Mouse (Mus musculus) hindbrain, postnatal 0 days (tissue): ENCODE results near the gene Mcu. TPM values are rescaled to one million over a fixed set of nuclear protein-coding genes. Genes with fewer than 3 reads are reported as not detected.

Experiments used
- ATAC-seq: fragments of 200-750 bp; cut with Nextera tagmentation; 2 replicates; pipeline ENCODE4 v1.8.0; 2017; ENCODE audit warnings: mild to moderate bottlenecking, moderate TSS enrichment, moderate library complexity
- DNase-seq: peaks from one replicate; pipeline ENCODE4 v3.0.0-alpha.2; 2015; ENCODE audit warnings: low spot score
- H3K27ac ChIP-seq: fragments of 300-500 bp; sonication (generic); 2 replicates; pipeline ENCODE4 v1.5.1; 2014; ENCODE audit warnings: mild to moderate bottlenecking
- H3K27me3 ChIP-seq: fragments of 300-500 bp; sonication (generic); 2 replicates; pipeline ENCODE4 v1.6.1; 2014; ENCODE audit warnings: low read length, mixed read lengths; ENCODE audit not compliant: insufficient read depth
- H3K36me3 ChIP-seq: fragments of 300-500 bp; sonication (generic); 2 replicates; pipeline ENCODE4 v1.6.1; 2014; ENCODE audit warnings: low read length, mixed read lengths; ENCODE audit not compliant: insufficient read depth
- H3K4me1 ChIP-seq: fragments of 300-500 bp; sonication (generic); 2 replicates; pipeline ENCODE4 v1.6.1; 2014; ENCODE audit warnings: antibody characterized with exemption, low read length, mixed read lengths; ENCODE audit not compliant: insufficient read depth
- H3K4me2 ChIP-seq: fragments of 300-500 bp; sonication (generic); 2 replicates; pipeline ENCODE4 v1.6.1; 2014; ENCODE audit warnings: low read depth, mild to moderate bottlenecking, low read length, moderate library complexity, mixed read lengths
- H3K4me3 ChIP-seq: fragments of 300-500 bp; sonication (generic); 2 replicates; pipeline ENCODE4 v1.5.1; 2014; ENCODE audit warnings: low read length
- H3K9ac ChIP-seq: fragments of 300-500 bp; sonication (generic); replicated peaks from 2 replicates; pipeline ENCODE4 v1.6.1; 2014; ENCODE audit warnings: mild to moderate bottlenecking, low read length, moderate library complexity, mixed read lengths
- H3K9me3 ChIP-seq: fragments of 300-500 bp; sonication (generic); 2 replicates; pipeline ENCODE4 v1.6.1; 2016; ENCODE audit warnings: low read length, mixed read lengths
- CTCF ChIP-seq: IDR thresholded peaks from 2 replicates; pipeline ENCODE4 v1.5.1; 2016; ENCODE audit warnings: antibody characterized with exemption, control low read depth, low read depth
- WGBS: fragments of 180-500 bp; shearing (Covaris S2); extraction: QIAGEN DNeasy Blood & Tissue Kit; methylation state at CpG from one replicate; pipeline ENCODE4 v1.1.7; 2014; 5-methylcytosine and 5-hydroxymethylcytosine counted together
- polyA plus RNA-seq: library from polyadenylated mRNA; unstranded; fragments of >200 nt; fragmentation: Nextera tagmentation; extraction: Ambion mirVana; gene quantifications from 2 replicates; pipeline ENCODE4 v1.2.1, GENCODE M21; 2015
- total RNA-seq: library from RNA; depleted of rRNA; stranded (reverse); fragments of >200 nt; gene quantifications from 2 replicates; pipeline ENCODE4 v1.2.3, GENCODE M21; 2014

Mcu gene
- total and polyA plus RNA-seq, 2 experiments from 2014 or later: 33.4 to 44.9 TPM

- no peaks in the 10 kb centered on the region for H3K4me1 ChIP-seq
- no peaks in the 10 kb centered on the region for H3K36me3 ChIP-seq
- no peak overlapping the region for H3K4me2 ChIP-seq
- DNase-seq (no peak), ATAC-seq (no peak)
- no peaks in the 10 kb centered on the region for H3K27me3 ChIP-seq
- H3K4me3 ChIP-seq: no peak overlapping the region
- no peak overlapping the region for H3K9ac ChIP-seq
- no peak for TF ChIP-seq CTCF
- H3K27ac ChIP-seq: no peak overlapping the region
- 92% methylated on average over 5 of the region's 5 CpGs for WGBS
- no peaks in the 10 kb centered on the region for H3K9me3 ChIP-seq
Measured at GRCm38 (mm10) chr10:59527819-59528218, 88.7 kb downstream of the Mcu start.

DNA sequence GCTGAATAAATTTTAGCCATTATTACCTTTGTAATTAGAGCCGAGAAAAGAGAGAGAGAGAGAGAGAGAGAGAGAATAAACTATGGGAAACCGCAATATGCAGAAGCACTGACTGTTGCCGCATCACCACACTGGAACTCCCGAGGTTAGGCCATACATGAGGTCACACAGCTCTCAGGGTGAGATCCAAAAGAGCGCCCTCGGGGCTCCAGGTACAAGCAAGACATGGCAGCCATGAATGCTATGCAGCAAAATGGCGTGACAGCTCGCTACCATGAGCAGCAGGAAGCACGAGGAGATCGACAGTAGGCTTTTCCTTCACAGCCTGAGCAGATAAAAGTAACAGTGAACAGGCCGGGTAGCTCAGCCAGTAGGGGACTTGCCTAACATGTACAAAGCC lies 89.2 kb downstream of the Mcu start:
- ATAC-seq (no peak), DNase-seq (no peak)
- Histone ChIP-seq H3K4me2 (no peak overlapping the region), H3K9me3 (no peaks in the 10 kb centered on the region), H3K9ac (no peak overlapping the region), H3K36me3 (no peaks in the 10 kb centered on the region), H3K4me3 (no peak overlapping the region), H3K27me3 (no peaks in the 10 kb centered on the region), H3K4me1 (no peaks in the 10 kb centered on the region), H3K27ac (no peak overlapping the region)
- 75% methylated on average over 11 of the region's 11 CpGs for WGBS
- TF ChIP-seq CTCF: no peak

DNA sequence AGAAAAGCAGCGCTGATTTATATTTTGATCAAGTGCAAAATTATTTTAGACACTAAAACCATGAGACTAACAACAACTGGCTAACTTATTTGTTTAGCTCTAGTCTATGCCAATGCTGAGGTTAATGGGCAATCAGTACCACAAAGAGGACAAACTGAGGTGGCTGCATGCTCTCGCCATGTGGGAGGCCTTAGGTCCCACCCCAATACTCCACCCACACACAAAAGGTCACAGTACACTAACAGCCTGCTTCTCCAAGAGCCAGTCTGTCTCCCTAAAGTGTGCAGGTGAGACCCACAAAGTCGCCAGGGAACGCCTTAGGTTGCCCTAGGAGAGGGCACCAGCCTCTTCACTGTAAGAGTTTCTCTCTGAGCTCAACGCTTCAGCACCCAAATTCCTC lies 91.8 kb downstream of the Mcu start:
- no peak for TF ChIP-seq CTCF
- WGBS: 90% methylated on average over 5 of the region's 5 CpGs
- Histone ChIP-seq H3K27ac (no peak overlapping the region), H3K36me3 (no peaks in the 10 kb centered on the region), H3K4me1 (no peaks in the 10 kb centered on the region), H3K4me2 (no peak overlapping the region), H3K4me3 (no peak overlapping the region), H3K9ac (no peak overlapping the region), H3K9me3 (no peaks in the 10 kb centered on the region), H3K27me3 (no peaks in the 10 kb centered on the region)
- no peak for ATAC-seq
- DNase-seq: no peak

- Histone ChIP-seq H3K27ac (no peak overlapping the region), H3K4me2 (no peak overlapping the region), H3K27me3 (no peaks in the 10 kb centered on the region), H3K4me3 (no peak overlapping the region), H3K36me3 (no peaks in the 10 kb centered on the region), H3K9me3 (no peaks in the 10 kb centered on the region), H3K9ac (no peak overlapping the region), H3K4me1 (no peaks in the 10 kb centered on the region)
- no peak for DNase-seq
- TF ChIP-seq CTCF: no peak
- no peak for ATAC-seq
- 58% methylated on average over 8 of the region's 8 CpGs for WGBS
Measured at GRCm38 (mm10) chr10:59523826-59524331, 92.6 kb downstream of the Mcu start.

- Histone ChIP-seq H3K4me3 (no peak overlapping the region), H3K9ac (no peak overlapping the region), H3K9me3 (no peaks in the 10 kb centered on the region), H3K27ac (no peak overlapping the region), H3K27me3 (no peaks in the 10 kb centered on the region), H3K4me1 (no peaks in the 10 kb centered on the region), H3K36me3 (no peaks in the 10 kb centered on the region), H3K4me2 (no peak overlapping the region)
- WGBS: 65% methylated on average over 2 of the region's 2 CpGs
- ATAC-seq (no peak), DNase-seq (no peak)
- TF ChIP-seq CTCF: no peak
Measured at GRCm38 (mm10) chr10:59520701-59521100, 95.8 kb downstream of the Mcu start.

- no peak overlapping the region for H3K27ac ChIP-seq
- DNase-seq (no peak), ATAC-seq (no peak)
- no peak for TF ChIP-seq CTCF
- H3K9me3 ChIP-seq: no peaks in the 10 kb centered on the region
- H3K4me1 ChIP-seq: no peaks in the 10 kb centered on the region
- WGBS: 89% methylated on average over 3 of the region's 3 CpGs
- H3K4me3 ChIP-seq: no peak overlapping the region
- no peak overlapping the region for H3K9ac ChIP-seq
- no peaks in the 10 kb centered on the region for H3K36me3 ChIP-seq
- H3K4me2 ChIP-seq: no peak overlapping the region
- no peaks in the 10 kb centered on the region for H3K27me3 ChIP-seq
Measured at GRCm38 (mm10) chr10:59519411-59519810, 97.1 kb downstream of the Mcu start.

- Histone ChIP-seq H3K36me3 (no peaks in the 10 kb centered on the region), H3K27me3 (no peaks in the 10 kb centered on the region), H3K4me3 (no peak overlapping the region), H3K9ac (0 out of 2 replicates have a peak overlapping the region, but pooled peaks have one; percentile 17), H3K4me1 (no peaks in the 10 kb centered on the region), H3K9me3 (no peaks in the 10 kb centered on the region), H3K27ac (peak overlapping the region; percentile 4; the same call in 1 of the 2 replicates), H3K4me2 (peak overlapping the region; percentile 36)
- TF ChIP-seq CTCF: no peak
- peak; percentile 53 for ATAC-seq
- DNase-seq: peak; percentile 62
- 44% methylated on average over 13 of the region's 13 CpGs for WGBS
Measured at GRCm38 (mm10) chr10:59517201-59517600, 99.3 kb downstream of the Mcu start.
